8 mouse cellular contexts compared by ENCODE assay signal in genomic region chr16:3909118-3909517, GRCm38 (mm10). TPM values are rescaled to one million over a fixed set of nuclear protein-coding genes. Genes with fewer than 3 reads are reported as not detected.
A peak's percentile ranks its signal among the peaks of the same experiment; 100 is the strongest.
DNase-seq lines count a peak whose midpoint lies in the region; ATAC-seq and TF ChIP-seq lines count a peak whose summit lies in the region.

No protein-coding gene starts in this region.

- H3K27ac ChIP-seq in kidney, embryonic 14.5 days (ENCODE audit: low read depth, low read length) = no peak overlapping the region
- peak overlapping the region; percentile 42; the same call in 1 of the 2 replicates for H3K27ac ChIP-seq in bone marrow, adult 2 months (ENCODE audit: control insufficient read depth, insufficient read depth, low read depth, low read length, poor library complexity)
- peak overlapping the region; percentile 82 for H3K27ac ChIP-seq in hindbrain, embryonic 15.5 days (replicated peaks)
- H3K27ac ChIP-seq in midbrain, embryonic 15.5 days = peak overlapping the region; percentile 85

- no peak; the same call in 1 of the 2 replicates for ATAC-seq in kidney, embryonic 14.5 days (ENCODE audit: low FRiP score, low TSS enrichment)
- no peak; the same call in 1 of the 2 replicates for ATAC-seq in hindbrain, embryonic 15.5 days (ENCODE audit: low FRiP score, low read depth)
- no peak for ATAC-seq in midbrain, embryonic 15.5 days (replicated peaks)

- H3K27me3 ChIP-seq in kidney, embryonic 14.5 days (ENCODE audit: control insufficient read depth, insufficient read depth, low read length) = no peaks in the 10 kb centered on the region
- H3K27me3 ChIP-seq in hindbrain, embryonic 15.5 days = no peaks in the 10 kb centered on the region
- no peaks in the 10 kb centered on the region for H3K27me3 ChIP-seq in midbrain, embryonic 15.5 days (replicated peaks)

- H3K4me2 ChIP-seq in kidney, embryonic 14.5 days (replicated peaks; ENCODE audit: low read depth, low read length) = peak overlapping the region; percentile 75
- H3K4me2 ChIP-seq in hindbrain, embryonic 15.5 days = peak overlapping the region; percentile 69
- peak overlapping the region; percentile 68 for H3K4me2 ChIP-seq in midbrain, embryonic 15.5 days

- peak overlapping the region; percentile 47 for H3K4me3 ChIP-seq in kidney, embryonic 14.5 days (ENCODE audit: low read length)
- H3K4me3 ChIP-seq in bone marrow, adult 2 months (replicated peaks; ENCODE audit: control insufficient read depth, low read depth, low read length) = peak overlapping the region; percentile 80
- peak overlapping the region; percentile 60 for H3K4me3 ChIP-seq in hindbrain, embryonic 15.5 days
- H3K4me3 ChIP-seq in midbrain, embryonic 15.5 days = peak overlapping the region; percentile 75

- peak overlapping the region; percentile 55 for H3K9ac ChIP-seq in kidney, embryonic 14.5 days (ENCODE audit: low read depth, low read length)
- H3K9ac ChIP-seq in hindbrain, embryonic 15.5 days = peak overlapping the region; percentile 67
- peak overlapping the region; percentile 83 for H3K9ac ChIP-seq in midbrain, embryonic 15.5 days

- H3K4me1 ChIP-seq in kidney, embryonic 14.5 days (ENCODE audit: control insufficient read depth, insufficient read depth, low read length) = peaks cover 7% of the 10 kb centered on the region
- no peaks in the 10 kb centered on the region for H3K4me1 ChIP-seq in bone marrow, adult 2 months (ENCODE audit: control insufficient read depth, insufficient read depth, low read length)
- H3K4me1 ChIP-seq in hindbrain, embryonic 15.5 days (replicated peaks) = peaks cover 16% of the 10 kb centered on the region
- H3K4me1 ChIP-seq in midbrain, embryonic 15.5 days = peaks cover 19% of the 10 kb centered on the region

- intact Hi-C loops in gastrocnemius, postnatal 36 days (cut with DNase I) = loop anchor here (5.0 to 10.0 kb wide), 2 partner anchors 62 to 164 kb away; partner anchors contain the start of genes Zfp174 and Zfp263

- H3K36me3 ChIP-seq in kidney, embryonic 14.5 days (ENCODE audit: control insufficient read depth, insufficient read depth, low read length) = peaks cover 41% of the 10 kb centered on the region
- H3K36me3 ChIP-seq in hindbrain, embryonic 15.5 days = peaks cover 31% of the 10 kb centered on the region
- H3K36me3 ChIP-seq in midbrain, embryonic 15.5 days (replicated peaks) = peaks cover 46% of the 10 kb centered on the region

- TF ChIP-seq POLR2A in bone marrow, adult 2 months (IDR thresholded peaks at IDR 0.05; ENCODE audit: borderline replicate concordance, control insufficient read depth, low read depth, low read length) = no peak

- no peak for DNase-seq in kidney, postnatal 4 days
- no peak for DNase-seq in layer of hippocampus, postnatal 10 days (ENCODE audit: low spot score in 2 of 2)
- DNase-seq in adrenal gland, postnatal 4 days (ENCODE audit: low spot score in 2 of 2) = no peak
- no peak for DNase-seq in gastrocnemius, postnatal 36 days

- 8% methylated on average over 19 of the region's 20 CpGs for WGBS in kidney, embryonic 14.5 days
- WGBS in bone marrow, adult 2 months = under 1% methylated on average over 20 of the region's 20 CpGs
- 8% methylated on average over 20 of the region's 20 CpGs for WGBS in hindbrain, embryonic 15.5 days
- 9% methylated on average over 20 of the region's 20 CpGs for WGBS in midbrain, embryonic 15.5 days

- no peak for TF ChIP-seq CTCF in bone marrow, adult 2 months (IDR thresholded peaks at IDR 0.05; ENCODE audit: control insufficient read depth, insufficient read depth, low read length)

- no peaks in the 10 kb centered on the region for H3K9me3 ChIP-seq in kidney, embryonic 14.5 days (ENCODE audit: control insufficient read depth, low read length)
- H3K9me3 ChIP-seq in hindbrain, embryonic 15.5 days = no peaks in the 10 kb centered on the region
- H3K9me3 ChIP-seq in midbrain, embryonic 15.5 days = no peaks in the 10 kb centered on the region

RNA-seq across cellular contexts. Expression of gene Cluap1, which starts 0.5 kb away (rescaled TPM):
- 25.0 and 26.2 TPM in 2 replicates for polyA plus RNA-seq in kidney, embryonic 14.5 days (2014; fragmentation: Nextera tagmentation; extraction: Ambion mirVana)
- polyA plus RNA-seq in bone marrow, adult 2 months (2011; ENCODE audit: insufficient read depth, insufficient read length, low replicate concordance, missing spikeins) = 5.5 and 12.5 TPM in 2 replicates
- 37.7 and 38.2 TPM in 2 replicates for polyA plus RNA-seq in hindbrain, embryonic 15.5 days (2015; fragmentation: Nextera tagmentation; extraction: Ambion mirVana)
- polyA plus RNA-seq in midbrain, embryonic 15.5 days (2015; fragmentation: Nextera tagmentation; extraction: Ambion mirVana) = 37.1 and 39.5 TPM in 2 replicates
- total RNA-seq in layer of hippocampus, postnatal 10 days (2021) = 10 to 100 TPM; 35.6 to 37.7 TPM
- 10 to 100 TPM; 24.5 to 25.3 TPM for total RNA-seq in adrenal gland, postnatal 4 days (2021)
- total RNA-seq in gastrocnemius, postnatal 36 days (2021) = 1 to 10 TPM; 7.6 to 9.1 TPM

RNA-seq across cellular contexts. Expression of gene 1700037C18Rik, which starts 0.6 kb away (rescaled TPM):
- 7.0 and 10.2 TPM in 2 replicates for polyA plus RNA-seq in kidney, embryonic 14.5 days (2014; fragmentation: Nextera tagmentation; extraction: Ambion mirVana)
- 4.3 and 8.0 TPM in 2 replicates for polyA plus RNA-seq in bone marrow, adult 2 months (2011; ENCODE audit: insufficient read depth, insufficient read length, low replicate concordance, missing spikeins)
- polyA plus RNA-seq in hindbrain, embryonic 15.5 days (2015; fragmentation: Nextera tagmentation; extraction: Ambion mirVana) = 13.3 and 18.1 TPM in 2 replicates
- polyA plus RNA-seq in midbrain, embryonic 15.5 days (2015; fragmentation: Nextera tagmentation; extraction: Ambion mirVana) = 13.6 and 15.0 TPM in 2 replicates
- 1 to 10 TPM; 5.8 to 6.6 TPM for total RNA-seq in layer of hippocampus, postnatal 10 days (2021)
- total RNA-seq in adrenal gland, postnatal 4 days (2021) = 1 to 10 TPM; 4.7 to 4.8 TPM
- 1 to 10 TPM; 2.1 to 2.6 TPM for total RNA-seq in gastrocnemius, postnatal 36 days (2021)

RNA-seq across cellular contexts. Expression of gene Gm20695, which starts 24.7 kb away (rescaled TPM):
- polyA plus RNA-seq in kidney, embryonic 14.5 days (2014; fragmentation: Nextera tagmentation; extraction: Ambion mirVana) = 0.70 and 2.9 TPM in 2 replicates
- not detected in 2 replicates for polyA plus RNA-seq in bone marrow, adult 2 months (2011; ENCODE audit: insufficient read depth, insufficient read length, low replicate concordance, missing spikeins)
- 1.6 and 1.7 TPM in 2 replicates for polyA plus RNA-seq in hindbrain, embryonic 15.5 days (2015; fragmentation: Nextera tagmentation; extraction: Ambion mirVana)
- polyA plus RNA-seq in midbrain, embryonic 15.5 days (2015; fragmentation: Nextera tagmentation; extraction: Ambion mirVana) = 1.0 and 2.9 TPM in 2 replicates
- total RNA-seq in layer of hippocampus, postnatal 10 days (2021) = under 1 TPM in 1 of 2 experiments, not detected in 1; 0.46 TPM
- total RNA-seq in adrenal gland, postnatal 4 days (2021) = 1 to 10 TPM; 1.0 to 1.5 TPM
- not detected for total RNA-seq in gastrocnemius, postnatal 36 days (2021)

RNA-seq across cellular contexts. Expression of gene Zfp597, which starts 24.8 kb away (rescaled TPM):
- 3.7 and 7.1 TPM in 2 replicates for polyA plus RNA-seq in kidney, embryonic 14.5 days (2014; fragmentation: Nextera tagmentation; extraction: Ambion mirVana)
- 4.8 and 19.2 TPM in 2 replicates for polyA plus RNA-seq in bone marrow, adult 2 months (2011; ENCODE audit: insufficient read depth, insufficient read length, low replicate concordance, missing spikeins)
- polyA plus RNA-seq in hindbrain, embryonic 15.5 days (2015; fragmentation: Nextera tagmentation; extraction: Ambion mirVana) = 14.8 and 14.9 TPM in 2 replicates
- polyA plus RNA-seq in midbrain, embryonic 15.5 days (2015; fragmentation: Nextera tagmentation; extraction: Ambion mirVana) = 19.0 and 19.2 TPM in 2 replicates
- total RNA-seq in layer of hippocampus, postnatal 10 days (2021) = 10 to 100 TPM; 26.8 to 27.7 TPM
- 10 to 100 TPM; 19.4 to 24.5 TPM for total RNA-seq in adrenal gland, postnatal 4 days (2021)
- total RNA-seq in gastrocnemius, postnatal 36 days (2021) = 1 to 10 TPM; 5.6 to 7.0 TPM

RNA-seq across cellular contexts. Expression of gene Naa60, which starts 36.9 kb away (rescaled TPM):
- polyA plus RNA-seq in kidney, embryonic 14.5 days (2014; fragmentation: Nextera tagmentation; extraction: Ambion mirVana) = 34.2 and 58.4 TPM in 2 replicates
- 14.0 and 42.4 TPM in 2 replicates for polyA plus RNA-seq in bone marrow, adult 2 months (2011; ENCODE audit: insufficient read depth, insufficient read length, low replicate concordance, missing spikeins)
- polyA plus RNA-seq in hindbrain, embryonic 15.5 days (2015; fragmentation: Nextera tagmentation; extraction: Ambion mirVana) = 93.0 and 102 TPM in 2 replicates
- polyA plus RNA-seq in midbrain, embryonic 15.5 days (2015; fragmentation: Nextera tagmentation; extraction: Ambion mirVana) = 106 and 107 TPM in 2 replicates
- total RNA-seq in layer of hippocampus, postnatal 10 days (2021) = 100 to 1,000 TPM in 1 of 2 experiments, 10 to 100 TPM in 1; 95.0 to 107 TPM
- 10 to 100 TPM; 71.6 to 77.2 TPM for total RNA-seq in adrenal gland, postnatal 4 days (2021)
- 10 to 100 TPM; 30.5 to 33.2 TPM for total RNA-seq in gastrocnemius, postnatal 36 days (2021)
